Mouse (Mus musculus): ENCODE data around the gene Mphosph8.

DNA sequence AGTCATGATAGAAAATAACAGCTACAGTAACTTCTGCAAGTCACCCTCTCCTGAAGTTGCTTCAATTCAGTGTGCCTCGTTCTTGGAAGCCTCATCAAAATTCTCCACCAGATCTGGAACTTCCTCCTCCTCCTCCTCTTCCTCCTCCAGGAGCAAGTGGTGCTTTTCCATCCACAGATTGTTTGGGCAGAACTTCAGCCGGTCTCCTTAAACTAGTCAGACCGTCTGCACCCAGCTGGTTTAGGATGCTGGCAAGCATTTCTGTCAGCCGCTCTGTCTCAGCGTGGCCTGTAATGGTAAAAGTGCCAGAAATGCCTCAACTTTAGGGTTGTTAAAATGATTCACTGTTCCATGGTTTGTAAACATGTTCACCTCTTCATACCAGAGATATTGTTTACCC is 2.4 kb upstream of the Mphosph8 start:
- TF ChIP-seq POLR2A (IDR thresholded peaks at IDR 0.05; ENCODE audit: borderline replicate concordance, insufficient read depth, low read length) (no peak), CTCF (IDR thresholded peaks at IDR 0.05; ENCODE audit: borderline replicate concordance, insufficient read depth, low read depth, low read length) (no peak)
